Mouse (Mus musculus): ENCODE data around the gene Meis3. TPM values are rescaled to one million over a fixed set of nuclear protein-coding genes. Genes with fewer than 3 reads are reported as not detected.

Meis3 gene
- polyA plus RNA-seq, 1 experiment from 2014 or later: 79.7 TPM

DNA sequence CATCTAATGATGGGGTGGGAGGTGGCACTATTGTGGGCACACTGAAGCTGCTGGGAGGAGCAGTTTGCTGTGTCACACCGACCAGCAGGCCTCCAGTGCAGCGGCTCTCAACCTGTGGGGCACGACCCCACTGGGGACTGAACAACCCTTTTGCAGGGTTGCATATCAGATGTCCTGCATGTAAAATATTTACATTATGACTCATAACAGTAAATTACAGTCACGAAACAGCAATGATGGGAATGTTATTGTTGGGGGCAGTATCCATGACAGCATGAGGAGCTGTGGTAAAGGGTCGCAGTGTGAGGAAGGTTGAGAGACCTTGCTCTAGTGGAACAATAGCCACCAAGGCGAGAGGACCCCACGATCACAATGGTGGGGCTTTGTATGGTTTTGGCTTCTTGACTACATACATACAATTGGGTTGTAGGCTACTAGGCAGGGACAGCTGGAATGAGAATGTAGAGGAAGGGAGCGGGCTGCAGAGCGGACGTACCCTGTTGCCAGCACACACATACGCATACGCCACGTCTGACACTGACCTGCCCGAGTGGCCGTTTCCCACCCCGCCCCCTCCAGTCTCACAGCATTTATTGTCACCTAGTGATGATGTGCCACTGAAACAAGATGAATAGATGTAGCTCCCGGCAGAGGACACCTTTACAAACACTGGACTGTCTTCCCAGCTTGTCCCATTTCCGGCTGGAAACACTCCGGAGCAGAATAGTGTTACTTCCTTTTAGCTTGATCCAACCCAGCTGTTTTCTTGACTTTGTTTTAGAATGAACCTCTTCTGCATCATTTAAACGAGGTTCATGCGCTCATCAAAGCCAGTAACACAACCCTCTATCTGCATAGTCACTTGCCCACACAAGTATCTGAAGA, 34.1 kb downstream of the Meis3 start:
- H3K36me3 ChIP-seq (ENCODE audit: control insufficient read depth, insufficient read depth, low read length): peaks cover 3% of the 10 kb centered on the region; the same call in 1 of the 2 replicates
- H3K9me3 ChIP-seq (ENCODE audit: control insufficient read depth, low read length): no peaks in the 10 kb centered on the region
- H3K4me2 ChIP-seq (ENCODE audit: low read depth, low read length, severe bottlenecking): no peak overlapping the region
- no peak for DNase-seq (ENCODE audit: low spot score)
- H3K9ac ChIP-seq (ENCODE audit: low read length): no peak overlapping the region
- no peaks in the 10 kb centered on the region for H3K4me1 ChIP-seq (replicated peaks; ENCODE audit: control insufficient read depth, insufficient read depth, low read length)
- no peak overlapping the region for H3K27ac ChIP-seq (ENCODE audit: low read depth, low read length)
- ATAC-seq (replicated peaks; ENCODE audit: low FRiP score): no peak
- no peak overlapping the region for H3K4me3 ChIP-seq (ENCODE audit: low read depth, low read length)
- WGBS: 91% methylated on average over 21 of the region's 21 CpGs
- H3K27me3 ChIP-seq (ENCODE audit: control insufficient read depth, insufficient read depth, low read length): no peaks in the 10 kb centered on the region

DNA sequence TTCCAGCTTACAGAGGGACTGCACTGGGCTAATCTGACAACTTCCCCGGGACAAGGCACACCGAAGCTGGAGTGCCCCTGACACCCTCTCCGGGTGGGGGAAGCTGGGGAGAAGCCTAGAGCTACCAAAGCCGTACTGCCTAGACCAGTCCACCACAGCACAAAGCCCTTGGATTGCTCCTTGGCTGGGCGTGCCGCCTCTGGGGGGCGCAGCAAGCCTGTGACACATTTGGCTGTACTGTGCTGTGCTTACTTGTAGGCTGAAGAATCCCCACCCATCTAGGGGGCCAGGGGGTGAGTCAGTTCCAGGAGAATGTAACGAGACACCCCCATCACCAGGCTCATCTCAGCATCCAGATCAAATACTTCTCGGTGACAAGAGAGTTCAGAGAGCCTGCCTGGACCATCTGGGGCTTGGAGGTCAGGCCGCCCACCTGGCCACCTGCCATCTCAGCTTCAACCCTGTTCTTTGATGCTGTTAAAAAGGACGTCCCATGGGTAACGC, 36.0 kb downstream of the Meis3 start:
- Histone ChIP-seq H3K9me3 (ENCODE audit: control insufficient read depth, low read length) (no peaks in the 10 kb centered on the region), H3K27ac (ENCODE audit: low read depth, low read length) (no peak overlapping the region), H3K36me3 (ENCODE audit: control insufficient read depth, insufficient read depth, low read length) (peaks cover 8% of the 10 kb centered on the region; the same call in 1 of the 2 replicates), H3K4me3 (ENCODE audit: low read depth, low read length) (no peak overlapping the region), H3K9ac (ENCODE audit: low read length) (no peak overlapping the region), H3K4me2 (ENCODE audit: low read depth, low read length, severe bottlenecking) (no peak overlapping the region), H3K4me1 (replicated peaks; ENCODE audit: control insufficient read depth, insufficient read depth, low read length) (no peaks in the 10 kb centered on the region), H3K27me3 (ENCODE audit: control insufficient read depth, insufficient read depth, low read length) (no peaks in the 10 kb centered on the region)
- DNase-seq (ENCODE audit: low spot score) (no peak), ATAC-seq (replicated peaks; ENCODE audit: low FRiP score) (no peak)
- WGBS: 84% methylated on average over 12 of the region's 12 CpGs

DNA sequence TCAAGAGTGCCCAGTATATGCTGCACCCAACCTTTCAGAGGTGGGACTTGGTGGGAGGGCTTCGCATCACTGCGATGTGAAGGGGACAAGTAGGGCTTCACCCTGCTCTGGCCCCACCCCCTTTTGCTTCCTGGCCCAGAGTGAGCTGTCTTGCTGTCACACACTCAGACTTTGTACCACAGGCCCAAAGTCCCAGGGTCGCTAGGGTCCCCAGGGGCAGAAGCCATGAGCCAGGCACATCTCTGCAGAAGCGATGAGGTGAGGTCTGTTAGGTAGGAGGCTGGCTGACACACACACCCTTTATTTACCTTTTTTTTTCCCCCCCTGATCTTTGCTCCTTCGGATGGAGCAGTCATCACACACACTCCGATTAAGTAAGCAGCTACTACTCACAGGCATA, 38.3 kb downstream of the Meis3 start:
- DNase-seq (ENCODE audit: low spot score): no peak
- no peaks in the 10 kb centered on the region for H3K9me3 ChIP-seq (ENCODE audit: control insufficient read depth, low read length)
- WGBS: 95% methylated on average over 6 of the region's 6 CpGs
- no peaks in the 10 kb centered on the region for H3K4me1 ChIP-seq (replicated peaks; ENCODE audit: control insufficient read depth, insufficient read depth, low read length)
- no peak overlapping the region for H3K4me3 ChIP-seq (ENCODE audit: low read depth, low read length)
- H3K9ac ChIP-seq (ENCODE audit: low read length): no peak overlapping the region
- peaks cover 8% of the 10 kb centered on the region; the same call in 1 of the 2 replicates for H3K36me3 ChIP-seq (ENCODE audit: control insufficient read depth, insufficient read depth, low read length)
- H3K27ac ChIP-seq (ENCODE audit: low read depth, low read length): no peak overlapping the region
- no peaks in the 10 kb centered on the region for H3K27me3 ChIP-seq (ENCODE audit: control insufficient read depth, insufficient read depth, low read length)
- H3K4me2 ChIP-seq (ENCODE audit: low read depth, low read length, severe bottlenecking): no peak overlapping the region
- no peak for ATAC-seq (replicated peaks; ENCODE audit: low FRiP score)

GRCm38 (mm10) chr7:16213986-16214385, 39.1 kb downstream of the Meis3 start:
- H3K27me3 ChIP-seq (ENCODE audit: control insufficient read depth, insufficient read depth, low read length): no peaks in the 10 kb centered on the region
- ATAC-seq (replicated peaks; ENCODE audit: low FRiP score) (no peak), DNase-seq (ENCODE audit: low spot score) (no peak)
- no peaks in the 10 kb centered on the region for H3K4me1 ChIP-seq (replicated peaks; ENCODE audit: control insufficient read depth, insufficient read depth, low read length)
- no peak overlapping the region for H3K4me2 ChIP-seq (ENCODE audit: low read depth, low read length, severe bottlenecking)
- 91% methylated on average over 9 of the region's 9 CpGs for WGBS
- H3K4me3 ChIP-seq (ENCODE audit: low read depth, low read length): no peak overlapping the region
- peaks cover 6% of the 10 kb centered on the region; the same call in 1 of the 2 replicates for H3K36me3 ChIP-seq (ENCODE audit: control insufficient read depth, insufficient read depth, low read length)
- H3K9ac ChIP-seq (ENCODE audit: low read length): no peak overlapping the region
- H3K9me3 ChIP-seq (ENCODE audit: control insufficient read depth, low read length): no peaks in the 10 kb centered on the region
- H3K27ac ChIP-seq (ENCODE audit: low read depth, low read length): no peak overlapping the region

- 1% methylated on average over 34 of the region's 34 CpGs for WGBS
- Histone ChIP-seq H3K4me1 (replicated peaks; ENCODE audit: control insufficient read depth, insufficient read depth, low read length) (no peaks in the 10 kb centered on the region), H3K9me3 (ENCODE audit: control insufficient read depth, low read length) (no peaks in the 10 kb centered on the region), H3K36me3 (ENCODE audit: control insufficient read depth, insufficient read depth, low read length) (no peaks in the 10 kb centered on the region; the same call in 1 of the 2 replicates), H3K4me3 (ENCODE audit: low read depth, low read length) (peak within 1 kb of the TSS; percentile 51), H3K9ac (ENCODE audit: low read length) (peak within 1 kb of the TSS; percentile 83), H3K4me2 (ENCODE audit: low read depth, low read length, severe bottlenecking) (peak within 1 kb of the TSS; percentile 62), H3K27ac (ENCODE audit: low read depth, low read length) (0 out of 2 replicates have a peak within 1 kb of the TSS, but pooled peaks have one; percentile 2), H3K27me3 (ENCODE audit: control insufficient read depth, insufficient read depth, low read length) (no peaks in the 10 kb centered on the region)
- ATAC-seq (replicated peaks; ENCODE audit: low FRiP score) (peak; percentile 95), DNase-seq (ENCODE audit: low spot score) (peak; percentile 98)
Measured at GRCm38 (mm10) chr7:16221582-16222272, 46.8 kb downstream of the Meis3 start, which contains the start of gene Dhx34. Dhx34 (minus strand) TSS chr7:16222037.

DNA sequence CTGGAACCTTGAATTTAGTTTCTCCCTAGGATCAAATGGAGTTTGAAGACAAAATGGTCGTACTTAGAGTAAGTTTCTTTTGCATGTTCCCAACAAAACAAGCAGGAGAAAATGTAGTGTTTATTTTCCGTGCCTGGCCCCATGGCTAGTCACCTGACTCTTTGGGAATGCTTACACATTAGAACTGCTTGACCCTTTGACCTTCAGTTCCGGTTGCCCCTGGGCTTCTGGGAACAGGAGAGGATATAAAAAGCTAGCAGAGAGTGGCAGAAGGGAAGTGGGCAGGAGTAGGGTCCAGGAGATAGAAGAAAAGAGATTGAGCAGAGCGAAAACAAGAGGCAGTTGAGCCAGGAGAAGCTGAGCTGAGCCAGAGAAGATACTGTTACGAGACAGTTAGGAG, 55.0 kb downstream of the Meis3 start:
- no peaks in the 10 kb centered on the region for H3K27me3 ChIP-seq (ENCODE audit: control insufficient read depth, insufficient read depth, low read length)
- H3K36me3 ChIP-seq (ENCODE audit: control insufficient read depth, insufficient read depth, low read length): no peaks in the 10 kb centered on the region
- DNase-seq (ENCODE audit: low spot score) (no peak), ATAC-seq (replicated peaks; ENCODE audit: low FRiP score) (no peak)
- no peaks in the 10 kb centered on the region for H3K4me1 ChIP-seq (replicated peaks; ENCODE audit: control insufficient read depth, insufficient read depth, low read length)
- H3K4me3 ChIP-seq (ENCODE audit: low read depth, low read length): no peak overlapping the region
- WGBS: 62% methylated on average over 5 of the region's 5 CpGs
- no peaks in the 10 kb centered on the region; the same call in 1 of the 2 replicates for H3K9me3 ChIP-seq (ENCODE audit: control insufficient read depth, low read length)
- H3K9ac ChIP-seq (ENCODE audit: low read length): no peak overlapping the region
- H3K4me2 ChIP-seq (ENCODE audit: low read depth, low read length, severe bottlenecking): no peak overlapping the region
- H3K27ac ChIP-seq (ENCODE audit: low read depth, low read length): no peak overlapping the region

Other genes with a start within 250 kb of the Meis3 start
- 169 and 174 TPM in 2 replicates for gene Nop53, start 229.0 kb upstream of the Meis3 start, polyA plus RNA-seq (2014; fragmentation: Nextera tagmentation; extraction: Ambion mirVana)
- 10.4 and 11.3 TPM in 2 replicates for gene Ehd2, start 207.5 kb upstream of the Meis3 start, polyA plus RNA-seq (2014; fragmentation: Nextera tagmentation; extraction: Ambion mirVana)
- 10.9 and 11.6 TPM in 2 replicates for gene Bicra, start 127.2 kb upstream of the Meis3 start, polyA plus RNA-seq (2014; fragmentation: Nextera tagmentation; extraction: Ambion mirVana)
- gene Zfp541, start 113.3 kb upstream of the Meis3 start, polyA plus RNA-seq (2014; fragmentation: Nextera tagmentation; extraction: Ambion mirVana): not detected in 2 replicates
- gene Napa, start 76.6 kb upstream of the Meis3 start, polyA plus RNA-seq (2014; fragmentation: Nextera tagmentation; extraction: Ambion mirVana): 156 and 167 TPM in 2 replicates
- gene Kptn, start 55.2 kb upstream of the Meis3 start, polyA plus RNA-seq (2014; fragmentation: Nextera tagmentation; extraction: Ambion mirVana): 19.7 and 22.5 TPM in 2 replicates
- gene Slc8a2, start 45.3 kb upstream of the Meis3 start, polyA plus RNA-seq (2014; fragmentation: Nextera tagmentation; extraction: Ambion mirVana): 0.36 and 0.88 TPM in 2 replicates
- 14.3 and 16.4 TPM in 2 replicates for gene Dhx34, start 46.9 kb downstream of the Meis3 start, polyA plus RNA-seq (2014; fragmentation: Nextera tagmentation; extraction: Ambion mirVana)
- 0.12 and 0.25 TPM in 2 replicates for gene C5ar2, start 69.1 kb downstream of the Meis3 start, polyA plus RNA-seq (2014; fragmentation: Nextera tagmentation; extraction: Ambion mirVana)
- 0.76 and 1.1 TPM in 2 replicates for gene C5ar1, start 84.5 kb downstream of the Meis3 start, polyA plus RNA-seq (2014; fragmentation: Nextera tagmentation; extraction: Ambion mirVana)
- 10.9 and 11.6 TPM in 2 replicates for gene Inafm1, start 98.5 kb downstream of the Meis3 start, polyA plus RNA-seq (2014; fragmentation: Nextera tagmentation; extraction: Ambion mirVana)
- 22.3 and 32.2 TPM in 2 replicates for gene Ccdc9, start 111.7 kb downstream of the Meis3 start, polyA plus RNA-seq (2014; fragmentation: Nextera tagmentation; extraction: Ambion mirVana)
- 8.0 and 11.5 TPM in 2 replicates for gene Bbc3, start 133.3 kb downstream of the Meis3 start, polyA plus RNA-seq (2014; fragmentation: Nextera tagmentation; extraction: Ambion mirVana)
- 427 and 437 TPM in 2 replicates for gene Sae1, start 212.7 kb downstream of the Meis3 start, polyA plus RNA-seq (2014; fragmentation: Nextera tagmentation; extraction: Ambion mirVana)
- gene Zc3h4, start 225.8 kb downstream of the Meis3 start, polyA plus RNA-seq (2014; fragmentation: Nextera tagmentation; extraction: Ambion mirVana): 23.9 and 24.2 TPM in 2 replicates